Mouse (Mus musculus) megakaryocyte-erythroid progenitor cell, adult 5-6 weeks (primary cell): ENCODE results near the gene Zcchc10. TPM values are rescaled to one million over a fixed set of nuclear protein-coding genes. Genes with fewer than 3 reads are reported as not detected.
"Not testable (repeated sequence)": the region's sequence is repeated elsewhere in the genome, so short reads cannot be mapped to it uniquely, and the experiment has no call there.

Experiments
- ATAC-seq: replicated peaks from 2 replicates; pipeline ENCODE4 v1.8.0; 2016; ENCODE audit warnings: mild to moderate bottlenecking, inconsistent platforms; ENCODE audit not compliant: severe bottlenecking, poor library complexity, low FRiP score, low TSS enrichment
- total RNA-seq, 2 experiments: library from RNA; stranded (forward) in 1 of 2; stranded (reverse) in 1 of 2; fragments of 200-1000, 215-1000 nt in 1 of 2; fragments of >200 nt in 1 of 2; fragmentation: Nextera tagmentation in 1 of 2; gene quantifications; 2 replicates each; pipeline ENCODE4 v1.2.3; 2014 to 2017

The Zcchc10 gene
- 14.9 and 27.5 TPM in 2 replicates for total RNA-seq (2014; fragmentation: Nextera tagmentation)
- 3.8 and 8.7 TPM in 2 replicates for total RNA-seq (2017)

DNA sequence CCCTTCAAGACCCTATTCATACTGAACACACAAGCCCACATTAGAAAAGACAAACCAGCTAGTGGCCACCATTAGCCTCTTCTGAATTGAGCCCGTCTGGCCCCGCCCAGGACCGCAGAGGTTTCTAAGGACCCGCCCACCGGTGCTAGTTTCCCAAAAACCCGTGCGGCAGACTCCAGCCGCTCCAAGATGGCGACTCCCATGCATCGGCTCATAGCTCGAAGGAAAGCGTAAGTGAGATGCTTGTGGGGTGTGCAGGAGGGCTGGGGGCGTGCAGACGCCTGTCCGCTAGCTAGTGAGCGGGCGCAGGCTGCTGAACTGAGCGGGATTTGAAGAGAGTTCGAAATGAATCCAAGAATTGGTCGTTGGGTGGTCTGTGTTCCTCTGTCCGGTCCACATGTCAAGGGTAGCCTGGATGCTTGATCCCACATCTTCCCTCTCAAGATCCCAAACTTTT, at the start of gene Zcchc10:
Gene Zcchc10 (plus strand): TSS at position 168 of the 457 bp plus-strand sequence.
- peak; percentile 99 for ATAC-seq

DNA sequence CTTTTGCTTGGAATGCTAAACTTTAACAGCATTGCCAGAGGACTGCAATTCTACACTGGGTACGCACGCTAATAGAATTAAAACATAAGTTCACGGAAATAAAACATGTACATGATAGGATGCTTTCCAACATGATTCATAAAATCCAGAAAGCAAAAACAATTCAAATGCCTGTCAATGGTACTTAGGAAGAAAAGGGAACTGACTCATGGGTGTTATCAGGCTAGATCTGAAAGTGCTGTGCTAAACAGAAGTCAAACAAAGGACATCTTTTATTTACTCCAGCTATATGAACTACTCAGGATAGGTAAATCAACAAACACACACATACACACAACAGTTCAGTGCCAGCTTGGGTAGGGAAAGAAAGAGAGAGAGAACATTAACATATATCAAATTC, 49.1 kb upstream of the Zcchc10 start:
- no peak for ATAC-seq

DNA sequence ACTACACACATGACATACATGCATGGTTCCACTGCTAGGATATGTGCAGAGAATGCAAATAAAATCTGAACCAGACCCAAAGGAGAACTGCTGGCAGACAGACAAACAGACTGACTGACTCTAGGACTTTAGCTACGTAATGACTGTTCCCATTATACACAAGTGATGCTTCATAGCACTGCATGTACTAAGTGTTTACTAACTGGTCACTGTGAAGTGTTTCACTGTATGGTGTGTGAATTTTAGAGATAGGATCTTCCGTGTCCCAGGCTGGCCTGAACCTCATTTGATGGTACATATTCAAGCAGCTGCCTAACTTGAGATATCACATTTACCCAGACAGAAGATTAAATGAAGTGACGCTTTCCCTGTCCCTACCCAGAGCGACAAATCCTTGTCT, 46.1 kb upstream of the Zcchc10 start:
- no peak for ATAC-seq

DNA sequence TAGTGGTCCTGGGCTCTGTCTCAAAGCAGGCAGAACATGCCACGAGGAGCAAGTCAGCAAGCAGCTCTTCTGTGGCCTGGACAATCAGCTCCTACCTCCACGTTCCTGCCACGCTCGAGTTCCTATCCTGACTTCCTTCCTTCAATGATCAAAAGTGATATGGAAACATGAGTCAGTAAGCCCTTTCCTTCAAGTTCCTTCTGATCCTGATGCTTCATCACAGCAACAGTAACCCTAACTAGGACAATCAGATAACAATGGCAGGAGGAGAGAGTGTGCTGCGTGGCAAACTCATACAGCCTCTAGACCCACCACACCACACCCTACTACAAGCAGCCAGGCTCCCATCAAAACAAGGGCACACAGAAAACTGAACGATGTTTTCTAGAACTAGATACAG, 38.6 kb upstream of the Zcchc10 start:
- ATAC-seq, result no peak

DNA sequence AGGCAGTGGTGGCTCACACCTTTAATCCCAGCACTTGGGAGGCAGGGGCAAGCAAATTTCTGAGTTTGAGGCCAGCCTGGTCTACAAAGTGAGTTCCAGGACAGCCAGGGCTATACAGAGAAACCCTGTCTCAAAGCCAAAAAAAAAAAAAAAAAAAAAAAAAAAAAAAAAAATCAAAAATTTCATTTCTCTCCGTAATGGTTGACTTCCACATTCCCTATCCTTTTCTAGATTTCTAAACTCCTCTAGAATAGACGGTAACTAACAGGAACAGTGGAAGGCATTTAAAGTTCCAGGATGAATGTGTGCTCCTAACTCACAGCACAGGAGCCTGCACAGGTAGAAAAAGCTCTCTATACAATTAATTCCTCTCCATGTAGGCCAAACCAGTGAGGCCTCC, 34.3 kb upstream of the Zcchc10 start:
- ATAC-seq, result not testable (repeated sequence)

DNA sequence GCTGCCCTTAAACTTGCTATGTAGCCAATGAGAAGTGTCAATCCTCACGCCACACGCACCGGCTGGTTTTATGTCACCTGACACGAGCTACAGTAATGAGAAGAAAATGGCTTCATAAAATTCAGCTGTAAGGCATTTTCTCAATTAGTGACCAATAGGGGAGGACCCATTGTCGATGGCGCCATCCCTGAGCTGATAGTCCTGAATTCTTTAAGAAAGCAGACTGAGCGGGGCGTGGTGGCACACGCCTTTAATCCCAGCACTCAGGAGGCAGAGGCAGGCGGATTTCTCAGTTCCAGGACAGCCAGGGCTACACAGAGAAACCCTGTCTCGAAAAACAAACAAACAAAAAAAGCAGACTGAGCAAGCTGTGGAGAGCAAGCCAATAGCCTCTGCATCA, 33.6 kb upstream of the Zcchc10 start:
- ATAC-seq, result no peak

DNA sequence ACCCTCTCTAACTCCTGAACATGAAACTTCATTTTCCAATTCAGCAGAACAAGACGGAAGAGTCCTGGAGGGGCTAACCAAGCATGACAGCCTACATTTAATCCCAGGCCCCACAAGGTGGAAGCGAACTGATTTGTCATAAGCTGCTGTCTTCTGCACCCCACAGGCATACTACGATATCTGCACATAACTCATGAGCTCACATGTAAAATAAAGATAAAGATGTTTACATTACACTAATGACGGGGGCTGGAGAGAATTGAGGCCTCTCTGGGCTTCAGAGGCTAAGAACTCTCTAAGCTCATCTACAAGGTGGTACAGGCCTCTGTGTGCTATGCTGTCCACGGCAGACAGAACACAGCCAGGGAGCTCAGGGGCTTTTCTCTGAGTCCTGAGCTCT, 30.0 kb upstream of the Zcchc10 start:
- peak; percentile 62 for ATAC-seq

DNA sequence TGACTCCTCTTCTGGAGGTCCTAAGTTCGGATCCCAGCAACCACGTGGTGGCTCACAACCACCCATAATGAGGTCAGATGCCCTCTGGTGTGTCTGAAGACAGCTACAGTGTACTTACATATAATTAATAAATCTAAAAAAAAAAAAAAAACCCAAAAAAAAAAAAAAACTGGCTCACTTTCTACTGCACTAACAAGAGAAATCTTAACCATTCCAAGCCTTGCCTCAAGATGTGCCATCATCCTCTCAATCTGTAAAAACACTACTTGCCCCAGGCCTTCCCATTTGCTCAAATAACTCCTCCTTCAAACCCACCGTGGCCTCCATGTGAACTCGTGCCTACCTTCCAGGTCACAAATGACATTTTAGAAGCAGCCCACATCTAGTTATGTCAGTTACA, 27.6 kb upstream of the Zcchc10 start:
- ATAC-seq, result no peak

DNA sequence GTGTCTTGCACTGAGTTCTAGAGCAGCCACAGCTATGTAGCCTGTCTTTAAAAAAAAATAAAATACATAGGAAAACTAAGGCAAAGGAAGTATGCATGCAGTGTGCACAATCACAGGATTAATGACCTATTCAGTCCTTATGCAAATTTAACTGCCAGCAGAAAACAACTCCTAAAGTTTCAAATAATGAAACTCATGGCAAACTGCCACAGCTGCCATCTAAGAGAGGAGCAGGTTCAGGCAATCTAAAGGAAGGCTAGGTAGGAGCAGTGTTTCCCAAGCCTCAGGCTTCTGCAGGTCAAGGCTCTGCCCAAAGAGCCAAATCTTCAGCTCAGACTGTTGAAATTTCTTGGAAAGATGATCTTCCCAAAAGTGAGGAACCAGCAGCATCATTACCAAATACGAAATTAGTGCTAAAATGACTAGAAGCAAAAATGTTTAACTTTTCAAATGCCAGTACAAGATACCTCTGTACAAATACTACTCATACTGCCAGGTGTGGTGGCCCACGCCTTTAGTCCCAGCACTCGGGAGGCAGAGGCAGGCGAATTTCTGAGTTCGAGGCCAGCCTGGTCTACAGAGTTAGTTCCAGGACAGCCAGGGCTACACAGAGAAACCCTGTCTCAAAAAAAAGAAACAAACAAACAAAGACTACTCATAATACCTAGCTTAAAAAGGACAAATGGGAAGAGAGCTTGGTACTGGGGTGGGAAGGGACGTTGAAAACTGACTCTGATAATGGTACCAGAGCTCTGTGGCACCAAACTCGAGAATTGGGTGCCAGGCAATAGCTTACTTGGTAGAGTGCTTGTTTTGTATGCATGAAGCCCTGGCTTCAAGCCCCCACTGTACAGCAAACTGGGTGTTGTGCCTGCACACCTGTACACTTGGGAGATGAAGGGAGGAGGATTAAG, 26.3 kb upstream of the Zcchc10 start:
- no peak for ATAC-seq

DNA sequence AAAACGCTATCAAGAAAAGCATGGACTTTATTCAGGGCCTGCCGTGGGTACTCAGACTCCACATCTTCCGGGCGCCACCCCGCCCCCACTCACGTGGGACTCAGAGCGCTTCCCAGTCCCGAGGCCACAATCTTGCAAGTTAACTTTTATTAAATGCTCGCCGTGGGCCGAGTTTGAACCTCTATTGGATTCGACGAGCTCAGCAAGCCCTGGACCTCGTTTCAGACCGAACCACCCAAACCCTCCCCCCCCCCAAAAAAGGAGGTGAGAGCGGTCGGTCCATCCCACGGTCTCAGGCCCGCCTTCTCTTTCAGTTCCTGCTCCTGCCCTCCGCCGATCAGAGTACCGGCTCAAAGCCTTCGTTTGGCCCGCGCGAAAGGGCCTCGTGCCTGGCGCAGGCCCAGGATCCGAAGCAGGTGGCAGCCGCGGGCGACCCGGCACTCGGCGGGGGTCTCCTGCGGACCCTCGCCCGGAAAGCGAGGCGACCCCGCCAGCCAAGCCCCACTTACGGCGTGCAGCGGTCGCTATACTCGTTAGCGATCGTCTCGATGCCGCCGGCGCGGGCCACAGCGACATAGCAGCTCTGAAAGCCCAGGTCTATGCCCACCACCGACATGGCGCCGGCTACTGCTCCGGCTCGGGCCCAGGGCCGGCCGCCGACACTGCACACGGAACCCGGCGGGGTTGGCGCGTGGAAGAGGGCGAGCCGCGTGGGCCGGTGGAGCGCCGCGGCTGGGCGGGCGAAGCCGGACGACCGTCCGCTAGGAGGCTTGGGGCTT, 24.7 kb upstream of the Zcchc10 start:
- 0 out of 2 replicates have a peak, but pooled peaks have one; percentile 29 for ATAC-seq

DNA sequence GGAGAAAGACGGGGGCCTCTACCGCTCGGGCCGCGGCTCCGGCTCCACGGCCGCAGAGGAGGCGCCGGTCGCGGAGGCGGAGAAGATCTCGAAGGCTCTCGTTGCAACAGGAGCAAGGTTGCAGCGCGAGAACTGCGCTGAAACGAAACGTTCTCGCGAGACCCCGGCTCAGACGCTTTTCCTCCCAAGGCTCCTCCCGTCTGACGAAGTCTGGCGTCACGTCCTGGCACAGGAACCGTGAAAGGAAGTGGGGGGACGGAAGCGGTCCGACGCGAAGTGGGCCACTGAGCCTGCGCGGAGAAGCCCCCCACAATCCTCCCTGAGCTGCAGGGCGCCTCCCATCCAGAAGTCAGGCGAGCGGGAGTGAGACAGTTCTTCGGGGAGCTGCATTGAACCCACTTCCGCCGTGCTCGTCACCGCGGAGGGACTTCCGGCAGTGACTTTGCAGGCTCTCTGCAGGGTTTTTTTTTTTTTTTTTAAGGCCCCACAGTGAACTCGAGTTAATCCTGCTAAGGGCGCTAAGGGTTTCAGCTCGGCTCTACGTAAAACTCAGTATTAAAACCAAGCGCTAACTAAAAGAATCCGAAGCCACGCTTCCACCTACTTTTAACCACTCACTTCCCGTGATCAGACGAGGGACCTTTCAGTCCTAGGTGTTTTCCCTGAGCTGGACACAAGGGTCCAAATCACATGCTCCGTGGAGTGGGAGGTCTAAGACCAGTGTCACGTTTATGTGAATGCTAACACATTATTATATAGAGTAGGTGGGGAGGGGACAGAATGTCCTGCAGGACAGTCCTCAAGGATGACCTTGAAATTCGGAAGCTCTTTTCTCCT, 23.9 kb upstream of the Zcchc10 start, which contains the start of gene Hspa4:
Gene Hspa4 (minus strand): TSS at position 128 of the 837 bp plus-strand sequence.
- peak; percentile 96 for ATAC-seq

DNA sequence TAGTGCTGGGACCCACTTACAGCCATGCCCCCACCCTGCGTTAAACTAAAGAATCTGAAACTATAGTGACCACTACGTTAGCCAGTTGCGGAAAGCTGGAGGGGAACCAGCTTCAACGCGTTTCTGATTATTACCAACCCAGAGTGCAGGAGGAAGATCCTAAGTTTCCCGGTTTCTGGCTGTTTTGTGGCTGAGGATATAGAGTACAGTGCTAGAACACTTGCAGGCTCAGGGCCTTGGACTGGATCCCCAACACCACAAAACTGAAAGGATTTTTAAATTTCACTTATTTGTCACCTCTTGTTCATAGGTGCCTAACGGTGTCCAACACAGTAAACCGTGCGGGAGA, 23.3 kb upstream of the Zcchc10 start:
- no peak for ATAC-seq

DNA sequence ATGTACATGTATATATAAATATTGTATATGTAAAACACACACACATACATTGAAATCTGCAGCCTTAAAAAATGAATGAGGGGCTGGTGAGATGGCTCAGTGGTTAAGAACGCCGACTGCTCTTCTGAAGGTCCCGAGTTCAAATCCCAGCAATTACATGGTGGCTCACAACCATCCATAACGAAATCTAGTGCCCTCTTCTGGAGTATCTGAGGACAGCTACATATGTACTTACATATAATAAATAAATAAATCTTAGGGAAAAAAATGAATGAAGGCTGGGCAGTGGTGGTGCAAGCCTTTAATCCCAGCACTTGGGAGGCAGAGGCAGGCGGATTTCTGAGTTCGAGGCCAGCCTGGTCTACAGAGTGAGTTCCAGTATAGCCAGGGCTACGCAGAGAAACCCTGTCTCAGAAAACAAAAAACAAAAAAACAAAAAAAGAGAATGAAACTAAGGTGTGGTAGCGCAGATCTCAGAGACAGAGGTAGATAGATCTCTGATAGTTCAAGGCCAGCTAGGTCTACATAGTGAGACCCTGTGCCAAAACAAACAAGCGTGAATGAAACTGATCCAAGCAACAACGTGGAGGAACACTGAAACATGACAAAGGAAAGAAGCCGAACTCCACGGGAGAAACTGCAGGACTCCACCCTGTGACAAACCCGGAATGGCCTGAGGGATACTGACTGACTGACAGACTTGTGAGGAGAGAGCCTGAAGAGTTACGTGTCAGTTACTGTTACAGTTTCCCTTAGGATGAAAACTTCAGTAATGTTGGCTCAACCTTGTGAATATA, 20.2 kb upstream of the Zcchc10 start:
- no peak for ATAC-seq

DNA sequence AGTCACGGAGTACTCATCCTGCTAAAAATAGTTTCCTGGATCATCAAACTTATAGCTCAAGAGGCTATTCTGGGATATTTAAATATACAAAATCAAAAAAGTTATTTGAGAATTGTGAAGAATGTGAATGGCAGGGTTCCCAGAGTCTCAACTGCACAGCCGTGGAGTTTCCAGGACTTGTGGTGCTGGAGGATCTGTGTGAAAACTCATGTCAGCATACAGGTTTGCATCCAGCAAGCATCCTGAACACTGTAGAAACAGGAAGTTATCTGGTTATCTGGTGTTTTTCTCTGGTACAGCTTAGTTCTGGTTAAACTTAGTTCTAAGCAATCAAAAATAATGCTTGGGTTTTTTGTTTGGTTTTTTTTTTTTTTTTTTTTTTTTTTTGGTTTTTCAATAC, 17.5 kb upstream of the Zcchc10 start:
- ATAC-seq, result no peak

DNA sequence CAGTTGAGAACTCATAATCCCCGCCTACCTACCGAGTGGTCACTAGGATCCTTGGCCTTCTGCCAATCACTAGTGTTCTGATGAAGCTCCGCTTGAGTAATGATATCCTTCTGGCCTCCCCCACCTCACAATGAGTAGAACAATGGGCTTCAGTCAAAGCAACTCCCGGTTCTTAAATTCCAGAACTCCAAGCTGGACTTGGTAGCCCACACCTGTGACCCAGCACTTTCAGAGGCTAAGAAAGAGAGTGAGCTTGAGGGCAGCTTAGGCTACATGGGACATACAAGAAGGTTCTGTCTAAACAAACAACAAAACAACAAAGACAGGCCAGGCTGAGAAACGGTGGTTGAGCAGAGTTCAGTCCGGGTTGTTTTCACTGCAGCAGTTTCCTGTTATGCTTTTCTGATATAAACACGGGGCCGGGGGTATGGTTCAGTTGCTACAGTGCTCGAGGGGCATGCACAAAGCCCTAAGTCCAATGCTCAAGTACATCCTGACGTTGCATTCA, 16.9 kb upstream of the Zcchc10 start:
- no peak for ATAC-seq

DNA sequence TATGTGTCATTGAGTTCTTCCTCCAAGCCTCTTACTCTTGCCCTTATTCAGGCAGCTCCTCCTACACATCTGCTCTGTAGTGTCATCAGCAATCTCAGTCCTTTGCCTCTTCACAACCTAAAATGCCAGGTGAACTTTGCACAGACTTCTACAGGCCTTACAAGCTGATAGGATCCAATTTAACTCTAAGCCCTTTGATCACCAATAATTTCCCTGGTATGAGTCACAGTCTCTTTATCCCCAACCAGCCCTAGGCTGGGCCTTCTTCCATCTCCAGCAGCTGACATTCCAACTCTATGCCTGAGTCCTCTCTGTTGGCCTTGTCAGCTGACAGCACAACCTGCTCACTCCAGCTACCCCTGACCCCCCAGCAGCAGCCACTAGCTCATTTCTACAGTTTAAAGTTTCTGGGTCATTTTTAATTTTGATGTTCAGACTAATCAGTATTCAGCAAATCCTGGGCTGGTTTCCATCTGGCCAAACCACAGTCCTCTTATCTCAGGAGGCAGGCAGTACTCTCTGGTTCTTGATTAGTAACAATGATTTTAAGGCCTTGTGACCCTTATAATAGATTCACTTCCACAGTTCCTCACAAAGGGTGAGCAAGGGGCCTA, 16.1 kb upstream of the Zcchc10 start:
- peak; percentile 72 for ATAC-seq

DNA sequence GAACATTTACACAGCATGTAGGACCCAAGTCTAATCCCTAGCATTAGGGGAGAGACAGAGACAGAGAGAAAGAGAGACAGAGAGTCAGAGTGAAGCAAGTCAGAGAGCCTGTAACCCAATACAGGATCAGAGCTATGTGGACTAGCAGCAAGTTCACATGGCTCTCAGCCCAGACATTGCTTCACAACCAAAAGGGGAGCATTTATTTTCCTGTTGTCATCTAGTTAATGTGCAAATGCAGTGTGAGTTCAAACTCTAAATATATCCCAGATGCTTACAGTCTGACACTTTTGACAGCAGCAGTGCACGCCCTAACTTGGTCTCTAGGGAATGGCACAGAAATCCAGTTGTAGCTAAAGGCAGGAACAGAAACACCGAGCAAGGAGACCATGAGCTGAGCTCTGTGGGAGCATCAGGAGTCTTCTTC, 15.6 kb upstream of the Zcchc10 start:
- peak; percentile 56; the same call in 1 of the 2 replicates for ATAC-seq

DNA sequence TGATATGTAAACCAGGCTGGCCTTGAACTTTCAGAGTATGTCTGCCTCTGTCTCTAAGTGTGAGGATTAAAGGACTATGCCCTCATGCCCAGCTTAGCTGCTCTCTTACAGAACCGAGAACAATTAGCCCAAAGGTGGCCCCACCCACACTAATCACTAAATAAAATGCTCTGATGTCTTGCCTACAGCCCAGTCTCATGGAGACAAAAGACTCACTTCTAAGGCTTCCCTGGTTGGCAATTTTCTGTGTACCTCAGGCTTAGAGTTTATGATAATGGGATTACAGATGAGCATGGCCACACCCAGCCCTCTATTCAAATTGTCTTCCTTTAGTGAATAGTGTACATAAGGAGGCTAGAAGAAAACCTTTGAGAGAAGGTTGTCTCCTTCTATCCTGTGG, 13.1 kb upstream of the Zcchc10 start:
- ATAC-seq, result no peak
